Mouse (Mus musculus): ENCODE measurements around the gene Ipo7. TPM values are rescaled to one million over a fixed set of nuclear protein-coding genes. Genes with fewer than 3 reads are reported as not detected.

Ipo7 gene
- polyA plus RNA-seq, 1 experiment from 2014 or later = 15.4 TPM

Other genes starting within 250 kb of the Ipo7 start
- 4.5 and 6.8 TPM in 2 replicates for gene Nrip3, start 236.2 kb upstream of the Ipo7 start, polyA plus RNA-seq (2014; fragmentation: Nextera tagmentation; extraction: Ambion mirVana)
- 0.38 and 0.89 TPM in 2 replicates for gene Scube2, start 152.6 kb upstream of the Ipo7 start, polyA plus RNA-seq (2014; fragmentation: Nextera tagmentation; extraction: Ambion mirVana)
- 57.5 and 59.4 TPM in 2 replicates for gene Dennd5a, start 57.8 kb upstream of the Ipo7 start, polyA plus RNA-seq (2014; fragmentation: Nextera tagmentation; extraction: Ambion mirVana)
- 71.8 and 81.5 TPM in 2 replicates for gene Tmem41b, start 31.3 kb upstream of the Ipo7 start, polyA plus RNA-seq (2014; fragmentation: Nextera tagmentation; extraction: Ambion mirVana)
- 27.1 and 27.3 TPM in 2 replicates for gene Zfp143, start 42.9 kb downstream of the Ipo7 start, polyA plus RNA-seq (2014; fragmentation: Nextera tagmentation; extraction: Ambion mirVana)
- 11.7 and 13.3 TPM in 2 replicates for gene Wee1, start 103.8 kb downstream of the Ipo7 start, polyA plus RNA-seq (2014; fragmentation: Nextera tagmentation; extraction: Ambion mirVana)
- 8.6 and 10.7 TPM in 2 replicates for gene Swap70, start 203.4 kb downstream of the Ipo7 start, polyA plus RNA-seq (2014; fragmentation: Nextera tagmentation; extraction: Ambion mirVana)

Data from forebrain, embryonic 14.5 days (tissue).